Mouse (Mus musculus): ENCODE measurements around the gene Ank3. TPM values are rescaled to one million over a fixed set of nuclear protein-coding genes. Genes with fewer than 3 reads are reported as not detected.

The Ank3 gene
- polyA plus RNA-seq, 1 experiment from 2014 or later: 7.1 TPM

GRCm38 (mm10) chr10:69979636-69980035 is 581.1 kb downstream of the Ank3 start:
- no peaks in the 10 kb centered on the region for H3K27me3 ChIP-seq (ENCODE audit: insufficient read depth, low read length)
- H3K36me3 ChIP-seq (replicated peaks; ENCODE audit: insufficient read depth, low read length): peaks cover 9% of the 10 kb centered on the region; the same call in 1 of the 2 replicates
- 86% methylated on average over 2 of the region's 2 CpGs for WGBS (ENCODE audit: insufficient replicate concordance)
- H3K9me3 ChIP-seq (ENCODE audit: low read length): no peaks in the 10 kb centered on the region
- TF ChIP-seq EP300 (IDR thresholded peaks at IDR 0.05; ENCODE audit: low read depth) (no peak), CTCF (IDR thresholded peaks at IDR 0.05; ENCODE audit: low read depth) (no peak)
- H3K4me2 ChIP-seq (ENCODE audit: low read depth, low read length): no peak overlapping the region
- no peak overlapping the region for H3K4me3 ChIP-seq (ENCODE audit: low read depth, low read length)
- H3K9ac ChIP-seq (replicated peaks): no peak overlapping the region
- DNase-seq (no peak), ATAC-seq (no peak)
- no peaks in the 10 kb centered on the region for H3K4me1 ChIP-seq (ENCODE audit: insufficient read depth)
- H3K27ac ChIP-seq (ENCODE audit: low read depth): no peak overlapping the region

GRCm38 (mm10) chr10:69981386-69982097 is 583.0 kb downstream of the Ank3 start:
- Histone ChIP-seq H3K4me3 (ENCODE audit: low read depth, low read length) (no peak overlapping the region), H3K4me1 (ENCODE audit: insufficient read depth) (no peaks in the 10 kb centered on the region), H3K9me3 (ENCODE audit: low read length) (no peaks in the 10 kb centered on the region), H3K27ac (ENCODE audit: low read depth) (no peak overlapping the region), H3K9ac (replicated peaks) (no peak overlapping the region), H3K27me3 (ENCODE audit: insufficient read depth, low read length) (no peaks in the 10 kb centered on the region), H3K36me3 (replicated peaks; ENCODE audit: insufficient read depth, low read length) (peaks cover 9% of the 10 kb centered on the region; the same call in 1 of the 2 replicates), H3K4me2 (ENCODE audit: low read depth, low read length) (peak overlapping the region; percentile 16; the same call in 1 of the 2 replicates)
- peak; percentile 21 for DNase-seq
- TF ChIP-seq EP300 (IDR thresholded peaks at IDR 0.05; ENCODE audit: low read depth) (peak; percentile 75), CTCF (IDR thresholded peaks at IDR 0.05; ENCODE audit: low read depth) (no peak)
- peak; percentile 78 for ATAC-seq
- 51% methylated on average over 21 of the region's 21 CpGs for WGBS (ENCODE audit: insufficient replicate concordance)

GRCm38 (mm10) chr10:69982701-69983100 is 584.1 kb downstream of the Ank3 start:
- no peak overlapping the region for H3K27ac ChIP-seq (ENCODE audit: low read depth)
- ATAC-seq: no peak
- no peaks in the 10 kb centered on the region for H3K4me1 ChIP-seq (ENCODE audit: insufficient read depth)
- DNase-seq: no peak
- TF ChIP-seq CTCF (IDR thresholded peaks at IDR 0.05; ENCODE audit: low read depth): no peak
- no peak for TF ChIP-seq EP300 (IDR thresholded peaks at IDR 0.05; ENCODE audit: low read depth)
- WGBS (ENCODE audit: insufficient replicate concordance): 59% methylated on average over 4 of the region's 4 CpGs
- no peak overlapping the region for H3K9ac ChIP-seq (replicated peaks)
- peaks cover 9% of the 10 kb centered on the region for H3K36me3 ChIP-seq (replicated peaks; ENCODE audit: insufficient read depth, low read length)
- no peak overlapping the region for H3K4me2 ChIP-seq (ENCODE audit: low read depth, low read length)
- H3K4me3 ChIP-seq (ENCODE audit: low read depth, low read length): no peak overlapping the region
- H3K9me3 ChIP-seq (ENCODE audit: low read length): peaks cover 2% of the 10 kb centered on the region
- no peaks in the 10 kb centered on the region for H3K27me3 ChIP-seq (ENCODE audit: insufficient read depth, low read length)

- TF ChIP-seq CTCF (IDR thresholded peaks at IDR 0.05; ENCODE audit: low read depth): no peak
- H3K36me3 ChIP-seq (replicated peaks; ENCODE audit: insufficient read depth, low read length): peaks cover 23% of the 10 kb centered on the region
- no peaks in the 10 kb centered on the region for H3K27me3 ChIP-seq (ENCODE audit: insufficient read depth, low read length)
- 90% methylated on average over 11 of the region's 11 CpGs for WGBS (ENCODE audit: insufficient replicate concordance)
- peaks cover 22% of the 10 kb centered on the region for H3K9me3 ChIP-seq (ENCODE audit: low read length)
- H3K27ac ChIP-seq (ENCODE audit: low read depth): no peak overlapping the region
- no peak overlapping the region for H3K4me3 ChIP-seq (ENCODE audit: low read depth, low read length)
- H3K9ac ChIP-seq (replicated peaks): no peak overlapping the region
- no peak for DNase-seq
- H3K4me1 ChIP-seq (ENCODE audit: insufficient read depth): no peaks in the 10 kb centered on the region
- H3K4me2 ChIP-seq (ENCODE audit: low read depth, low read length): no peak overlapping the region
- no peak for ATAC-seq
Observed at GRCm38 (mm10) chr10:69987496-69987895, 588.9 kb downstream of the Ank3 start.

GRCm38 (mm10) chr10:69997082-69997481 is 598.5 kb downstream of the Ank3 start:
- no peaks in the 10 kb centered on the region for H3K27me3 ChIP-seq (ENCODE audit: insufficient read depth, low read length)
- WGBS (ENCODE audit: insufficient replicate concordance): 52% methylated on average over 8 of the region's 8 CpGs
- no peak overlapping the region for H3K4me3 ChIP-seq (ENCODE audit: low read depth, low read length)
- no peaks in the 10 kb centered on the region for H3K4me1 ChIP-seq (ENCODE audit: insufficient read depth)
- TF ChIP-seq EP300 (IDR thresholded peaks at IDR 0.05; ENCODE audit: low read depth): no peak
- no peak for TF ChIP-seq CTCF (IDR thresholded peaks at IDR 0.05; ENCODE audit: low read depth)
- peaks cover 7% of the 10 kb centered on the region for H3K36me3 ChIP-seq (replicated peaks; ENCODE audit: insufficient read depth, low read length)
- peaks cover 10% of the 10 kb centered on the region for H3K9me3 ChIP-seq (ENCODE audit: low read length)
- H3K4me2 ChIP-seq (ENCODE audit: low read depth, low read length): no peak overlapping the region
- no peak overlapping the region for H3K9ac ChIP-seq (replicated peaks)
- DNase-seq: no peak
- no peak for ATAC-seq
- H3K27ac ChIP-seq (ENCODE audit: low read depth): no peak overlapping the region

GRCm38 (mm10) chr10:70004058-70004457 is 605.5 kb downstream of the Ank3 start:
- WGBS (ENCODE audit: insufficient replicate concordance): 79% methylated on average over 5 of the region's 5 CpGs
- Histone ChIP-seq H3K27ac (ENCODE audit: low read depth) (no peak overlapping the region), H3K4me2 (ENCODE audit: low read depth, low read length) (no peak overlapping the region), H3K9ac (replicated peaks) (no peak overlapping the region), H3K9me3 (ENCODE audit: low read length) (no peaks in the 10 kb centered on the region), H3K4me3 (ENCODE audit: low read depth, low read length) (no peak overlapping the region), H3K27me3 (ENCODE audit: insufficient read depth, low read length) (no peaks in the 10 kb centered on the region), H3K36me3 (replicated peaks; ENCODE audit: insufficient read depth, low read length) (peaks cover 7% of the 10 kb centered on the region), H3K4me1 (ENCODE audit: insufficient read depth) (no peaks in the 10 kb centered on the region)
- TF ChIP-seq EP300 (IDR thresholded peaks at IDR 0.05; ENCODE audit: low read depth) (no peak), CTCF (IDR thresholded peaks at IDR 0.05; ENCODE audit: low read depth) (peak; percentile 21; the same call in 1 of the 2 replicates)
- ATAC-seq (no peak), DNase-seq (no peak)

Data from liver, postnatal 0 days (tissue).